Mouse (Mus musculus): ENCODE measurements at regions not wholly inside any gene's neighbourhood (a gene's known extent, or its start where the extent isn't known, plus 50 kb on each side); places are given as distances from the start of the nearest gene placed in this dataset.

DNA sequence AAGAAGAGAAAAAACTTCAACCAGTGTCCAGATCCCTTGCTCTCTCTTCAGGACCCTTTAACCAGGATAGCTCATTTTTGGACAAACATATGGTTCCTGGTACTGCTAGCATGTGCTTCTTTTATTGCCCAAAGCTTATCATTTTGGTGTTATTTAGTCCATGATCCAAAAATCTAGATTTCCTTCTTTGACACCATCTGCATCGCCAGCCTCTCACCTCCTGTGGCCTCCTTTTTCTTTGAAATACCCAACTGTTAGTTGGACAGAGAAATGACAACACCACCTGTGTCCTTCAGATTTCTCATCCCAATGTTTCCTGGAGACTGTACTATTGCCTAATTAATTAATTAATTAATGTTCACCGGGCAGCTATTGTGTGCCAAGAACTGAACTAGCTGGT, 188.0 kb upstream of the Plppr1 start:
- no peak for DNase-seq (ENCODE audit: low spot score in 2 of 2)

DNA sequence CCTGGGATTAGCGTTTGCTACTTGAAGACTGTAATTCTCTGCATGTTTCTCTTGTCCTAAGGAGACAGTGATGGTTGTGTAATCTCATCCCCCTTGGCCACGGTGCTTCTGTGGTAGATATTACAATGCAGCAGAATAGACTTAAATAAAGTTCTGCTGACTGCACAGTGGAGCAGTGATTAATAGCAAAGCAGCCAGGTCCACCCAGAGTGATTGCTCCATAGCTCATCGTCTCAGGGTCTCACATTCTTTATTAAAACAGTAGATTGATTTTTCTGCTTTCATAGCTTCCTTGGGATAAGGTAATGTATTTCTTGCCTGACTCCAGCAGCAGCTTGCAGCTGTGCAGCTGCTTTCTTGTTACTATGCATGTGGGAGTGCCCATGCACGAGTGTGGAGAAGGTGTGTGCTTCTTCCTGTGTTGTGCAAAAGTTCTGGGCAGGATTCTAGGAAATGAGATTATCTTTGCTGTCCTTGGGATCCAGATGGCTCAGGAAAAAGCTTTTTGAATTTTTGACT, 169.9 kb upstream of the Plppr1 start:
- no peak for DNase-seq (ENCODE audit: low spot score in 2 of 2)

GRCm38 (mm10) chr4:48904551-48904950, 154.5 kb upstream of the Plppr1 start:
- no peak for DNase-seq (ENCODE audit: low spot score in 2 of 2)

- no peak for DNase-seq (ENCODE audit: low spot score in 2 of 2)
These were observed 153.7 kb upstream of the Plppr1 start for GRCm38 (mm10) chr4:48905196-48905867.

DNA sequence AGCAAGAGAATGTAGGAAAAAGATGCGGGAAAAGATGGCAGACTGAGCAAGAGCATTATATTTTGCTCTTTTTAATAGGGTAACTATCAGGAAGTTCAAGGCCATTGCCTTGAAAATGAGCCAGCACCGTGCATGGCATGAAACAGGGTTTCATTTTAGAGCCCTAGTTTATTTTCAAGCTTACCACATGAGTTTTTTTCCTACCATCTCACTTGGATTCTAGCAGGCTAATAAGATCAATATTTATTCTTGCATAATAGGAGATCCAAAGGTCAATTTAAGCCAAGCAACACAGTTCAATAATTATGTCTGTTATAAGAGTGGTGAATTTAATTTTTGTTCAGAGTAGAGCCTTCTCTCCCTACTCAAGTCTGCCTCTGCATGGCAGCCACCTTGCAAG, 149.9 kb upstream of the Plppr1 start:
- DNase-seq (ENCODE audit: low spot score in 2 of 2): no peak

DNA sequence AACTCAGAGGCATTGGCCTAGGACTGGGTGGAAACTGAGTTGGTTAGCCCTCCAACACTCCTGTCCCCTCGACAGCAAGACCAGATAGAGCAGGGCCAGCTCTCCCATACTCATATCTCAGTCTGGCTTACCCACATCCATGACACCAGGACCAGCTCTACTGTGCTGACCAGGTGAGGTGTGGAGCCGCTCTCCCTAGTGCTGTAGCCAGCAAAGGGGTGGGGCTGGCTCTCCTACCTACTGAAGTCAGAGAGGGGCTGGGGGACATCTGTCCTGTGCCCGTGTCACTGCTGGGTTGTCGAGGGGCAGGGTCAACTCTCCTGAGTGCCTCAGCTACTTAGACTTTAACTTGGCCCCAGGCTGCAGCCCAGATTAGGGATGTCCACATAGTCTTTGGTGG, 145.8 kb upstream of the Plppr1 start:
- no peak for DNase-seq (ENCODE audit: low spot score in 2 of 2)

DNA sequence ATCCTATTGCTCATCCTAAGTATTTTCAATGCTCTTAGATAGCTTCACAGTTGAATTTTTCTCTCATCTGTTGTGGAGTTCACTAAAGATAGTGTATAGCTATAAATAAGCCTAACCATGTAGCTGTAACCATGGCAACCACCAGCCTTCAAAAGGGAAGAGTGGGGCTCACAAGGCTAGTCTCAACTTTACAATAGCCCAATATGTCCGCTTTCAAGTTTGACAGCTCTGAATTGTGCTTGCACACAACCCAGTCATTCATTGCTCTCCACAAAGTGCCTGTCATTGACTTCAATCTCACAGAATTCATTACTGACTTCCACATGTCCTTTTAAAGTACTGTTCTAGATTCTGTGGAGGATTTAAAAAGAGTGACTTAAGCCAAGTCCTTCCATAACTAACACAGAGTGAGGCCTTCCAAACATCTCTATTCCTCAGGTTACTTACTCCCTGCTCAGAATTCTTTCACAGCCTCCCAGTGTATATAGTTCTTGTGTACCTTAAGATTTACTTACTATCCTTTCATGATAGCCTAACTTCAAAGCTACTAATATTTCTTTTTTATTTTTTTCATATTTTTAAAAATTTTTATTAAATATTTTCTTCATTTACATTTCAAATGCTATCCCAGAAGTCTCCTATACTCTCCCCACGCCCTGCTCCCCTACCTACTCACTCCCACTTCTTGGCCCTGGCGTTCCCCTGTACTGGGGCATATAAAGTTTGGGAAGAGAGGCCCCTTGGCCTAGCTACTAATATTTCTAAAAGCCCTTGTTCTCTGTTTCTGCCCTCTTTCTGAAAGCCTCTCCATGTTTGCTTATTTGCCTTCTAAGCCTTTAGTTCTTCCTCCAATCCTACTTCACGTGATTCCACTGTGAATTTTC, 134.3 kb upstream of the Plppr1 start:
- DNase-seq (ENCODE audit: low spot score in 2 of 2): no peak

DNA sequence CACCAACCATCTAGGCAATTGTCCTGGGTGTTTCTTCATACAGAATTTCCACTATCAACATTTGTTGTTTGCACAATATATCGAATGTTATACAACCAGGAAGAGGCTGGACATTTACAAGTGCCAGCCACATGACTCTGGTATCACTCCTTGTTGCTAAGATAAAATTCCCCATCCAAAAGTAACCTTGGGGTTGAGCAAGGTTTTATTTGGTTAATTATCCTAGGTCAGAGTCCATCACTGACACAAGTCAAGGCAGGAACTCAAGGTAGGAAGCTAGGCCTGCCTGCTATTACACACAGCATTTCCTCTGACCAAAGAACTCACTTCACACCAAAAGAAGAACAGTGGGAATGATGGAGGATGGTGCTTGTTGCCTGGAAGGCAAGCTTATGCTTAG, 120.7 kb upstream of the Plppr1 start:
- DNase-seq (ENCODE audit: low spot score in 2 of 2): no peak

GRCm38 (mm10) chr4:48938892-48939291, 120.2 kb upstream of the Plppr1 start:
- DNase-seq (ENCODE audit: low spot score in 2 of 2): no peak

GRCm38 (mm10) chr4:48945266-48945818, 113.7 kb upstream of the Plppr1 start:
- DNase-seq (ENCODE audit: low spot score in 2 of 2): no peak

DNA sequence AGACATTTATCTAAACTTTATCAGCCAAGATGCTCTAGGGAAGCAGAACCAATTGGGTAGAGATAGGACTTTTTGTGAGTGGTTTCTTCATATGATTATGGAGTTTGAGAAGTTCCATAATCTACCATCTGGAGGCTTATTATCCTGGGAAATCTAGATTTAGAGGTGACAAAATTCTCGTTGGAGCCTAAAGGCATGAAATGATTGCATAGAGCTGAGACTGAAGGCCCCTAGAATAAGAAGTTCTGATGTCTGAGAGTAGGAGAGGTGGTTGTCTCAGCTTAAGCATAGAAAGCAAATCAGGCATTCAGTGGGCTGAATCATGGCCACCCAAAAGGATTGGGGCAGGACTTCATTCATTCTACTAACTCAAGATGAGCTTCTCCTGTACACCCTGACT, 106.1 kb upstream of the Plppr1 start:
- DNase-seq (ENCODE audit: low spot score in 2 of 2): no peak

DNA sequence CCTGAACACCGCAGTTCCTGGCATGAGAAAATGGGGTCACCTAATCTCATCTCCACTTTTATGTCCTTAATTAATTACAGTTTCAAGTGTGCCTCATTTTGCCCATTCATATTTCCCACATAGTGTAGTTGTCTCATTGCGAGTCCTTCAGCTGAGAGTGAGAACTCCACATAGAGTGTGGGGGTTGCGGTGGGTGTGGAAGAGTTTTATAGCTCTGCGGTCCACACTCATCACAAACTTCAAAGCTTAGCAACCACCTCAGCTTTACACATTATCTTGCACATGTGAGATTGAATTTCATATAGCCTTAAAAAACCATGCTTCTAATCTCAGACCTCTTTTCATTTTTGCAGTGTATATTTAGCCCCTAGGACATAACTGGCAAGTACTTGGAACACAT, 83.3 kb upstream of the Plppr1 start:
- no peak for DNase-seq (ENCODE audit: low spot score in 2 of 2)

DNA sequence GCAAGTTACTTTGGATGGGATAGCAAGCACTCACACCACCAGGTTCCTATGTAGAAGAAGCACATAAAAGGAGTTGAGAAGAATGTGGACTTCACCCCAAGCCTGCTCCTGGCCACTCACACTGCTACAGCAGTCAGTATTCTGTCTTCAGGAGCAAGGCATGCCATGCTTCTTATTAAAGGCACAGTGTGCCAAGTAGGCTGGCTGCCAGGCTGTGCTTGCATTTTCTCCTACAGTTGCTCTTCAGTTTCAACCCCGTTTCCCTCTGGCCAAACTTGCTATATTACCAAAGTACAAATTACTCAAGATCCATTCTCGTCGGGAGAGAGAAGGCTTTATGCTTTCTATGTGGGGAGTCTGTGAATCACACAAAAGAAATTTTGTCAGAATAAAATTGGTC, 67.1 kb upstream of the Plppr1 start:
- DNase-seq (ENCODE audit: low spot score in 2 of 2): no peak
